Mouse (Mus musculus) heart, embryonic 15.5 days (tissue): ENCODE data around the gene Ano1. TPM values are rescaled to one million over a fixed set of nuclear protein-coding genes. Genes with fewer than 3 reads are reported as not detected.

ENCODE experiments used
- ATAC-seq: fragments of 200-750 bp; cut with Nextera tagmentation; replicated peaks from 2 replicates; pipeline ENCODE4 v1.8.0; 2017; ENCODE audit warnings: low read depth, moderate TSS enrichment; ENCODE audit not compliant: insufficient number of reproducible peaks, insufficient read depth, low FRiP score
- H3K27ac ChIP-seq: fragments of 300-500 bp; sonication (generic); 2 replicates; pipeline ENCODE4 v1.5.1; 2015; ENCODE audit warnings: mild to moderate bottlenecking, inconsistent platforms
- H3K27me3 ChIP-seq: fragments of 300-500 bp; sonication (generic); 2 replicates; pipeline ENCODE4 v1.6.1; 2015; ENCODE audit warnings: inconsistent platforms
- H3K36me3 ChIP-seq: fragments of 300-500 bp; sonication (generic); 2 replicates; pipeline ENCODE4 v1.6.1; 2015; ENCODE audit warnings: mild to moderate bottlenecking, inconsistent platforms
- H3K4me1 ChIP-seq: fragments of 300-500 bp; sonication (generic); replicated peaks from 2 replicates; pipeline ENCODE4 v1.6.1; 2015; ENCODE audit warnings: inconsistent platforms
- H3K4me2 ChIP-seq: fragments of 300-500 bp; sonication (generic); 2 replicates; pipeline ENCODE4 v1.6.1; 2015; ENCODE audit warnings: inconsistent platforms, mild to moderate bottlenecking, moderate library complexity
- H3K4me3 ChIP-seq: fragments of 300-500 bp; sonication (generic); 2 replicates; pipeline ENCODE4 v1.5.1; 2015; ENCODE audit warnings: mild to moderate bottlenecking, inconsistent platforms
- H3K9ac ChIP-seq: fragments of 300-500 bp; sonication (generic); 2 replicates; pipeline ENCODE4 v1.6.1; 2015; ENCODE audit warnings: mild to moderate bottlenecking, inconsistent platforms
- H3K9me3 ChIP-seq: fragments of 300-500 bp; sonication (generic); replicated peaks from 2 replicates; pipeline ENCODE4 v1.6.1; 2016; ENCODE audit warnings: inconsistent platforms
- WGBS: fragments of 180-500 bp; shearing (Covaris S2); methylation state at CpG from one replicate; pipeline ENCODE4 v1.1.7; 2015; ENCODE audit warnings: mixed read lengths; 5-methylcytosine and 5-hydroxymethylcytosine counted together
- polyA plus RNA-seq: library from polyadenylated mRNA; unstranded; fragments of >200 nt; fragmentation: Nextera tagmentation; extraction: Ambion mirVana; gene quantifications from 2 replicates; pipeline ENCODE4 v1.2.1, GENCODE M21; 2015

The Ano1 gene
- polyA plus RNA-seq, 1 experiment from 2014 or later = 8.1 TPM

GRCm38 (mm10) chr7:144782402-144782801 lies 30.6 kb upstream of the Ano1 start:
- peaks cover 66% of the 10 kb centered on the region for H3K27me3 ChIP-seq
- WGBS = 77% methylated on average over 1 of the region's 1 CpGs

DNA sequence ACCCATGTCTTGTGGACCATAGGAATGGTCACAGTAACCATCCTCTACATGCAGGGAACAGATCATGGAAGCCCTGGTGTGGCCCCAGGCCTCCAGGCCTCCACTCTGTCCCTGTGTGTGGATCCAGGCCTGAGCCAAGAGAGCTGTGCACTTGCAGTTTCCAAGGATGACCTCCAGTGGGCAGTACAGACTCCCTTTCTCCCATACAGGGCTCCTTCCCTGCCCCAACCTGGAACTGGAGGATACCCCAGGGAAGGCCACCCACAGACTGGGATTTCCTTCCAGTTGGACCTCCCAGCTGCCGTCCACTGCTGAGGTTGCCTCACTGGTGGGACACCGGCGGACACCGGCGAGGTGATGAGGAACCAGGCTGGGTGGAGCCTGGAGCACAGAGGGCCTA lies 29.6 kb upstream of the Ano1 start:
- WGBS = 61% methylated on average over 5 of the region's 5 CpGs
- Histone ChIP-seq H3K9ac (no peak overlapping the region), H3K27me3 (peaks cover 72% of the 10 kb centered on the region), H3K4me2 (no peak overlapping the region), H3K9me3 (no peaks in the 10 kb centered on the region), H3K4me1 (peaks cover 2% of the 10 kb centered on the region), H3K27ac (no peak overlapping the region), H3K36me3 (no peaks in the 10 kb centered on the region), H3K4me3 (no peak overlapping the region)
- no peak for ATAC-seq

More at GRCm38 (mm10) chr7:144782402-144782801, 30.6 kb upstream of the Ano1 start:
- Histone ChIP-seq H3K36me3 (no peaks in the 10 kb centered on the region), H3K4me2 (no peak overlapping the region), H3K9me3 (no peaks in the 10 kb centered on the region), H3K4me3 (no peak overlapping the region), H3K9ac (no peak overlapping the region), H3K27ac (no peak overlapping the region), H3K4me1 (peaks cover 8% of the 10 kb centered on the region)
- ATAC-seq = no peak

GRCm38 (mm10) chr7:144780190-144780589 lies 28.4 kb upstream of the Ano1 start:
- H3K36me3 ChIP-seq = no peaks in the 10 kb centered on the region
- no peak overlapping the region for H3K9ac ChIP-seq
- no peak overlapping the region for H3K27ac ChIP-seq
- ATAC-seq = no peak
- H3K4me1 ChIP-seq = no peaks in the 10 kb centered on the region
- H3K4me2 ChIP-seq = no peak overlapping the region
- H3K27me3 ChIP-seq = peaks cover 67% of the 10 kb centered on the region
- WGBS = 35% methylated on average over 8 of the region's 8 CpGs
- H3K9me3 ChIP-seq = no peaks in the 10 kb centered on the region
- no peak overlapping the region for H3K4me3 ChIP-seq

- H3K9me3 ChIP-seq = no peaks in the 10 kb centered on the region
- no peak for ATAC-seq
- H3K27ac ChIP-seq = no peak overlapping the region
- H3K4me1 ChIP-seq = no peaks in the 10 kb centered on the region
- H3K4me3 ChIP-seq = no peak overlapping the region
- 79% methylated on average over 2 of the region's 2 CpGs for WGBS
- peaks cover 68% of the 10 kb centered on the region for H3K27me3 ChIP-seq
- no peaks in the 10 kb centered on the region for H3K36me3 ChIP-seq
- no peak overlapping the region for H3K4me2 ChIP-seq
- H3K9ac ChIP-seq = no peak overlapping the region
Measured at GRCm38 (mm10) chr7:144779691-144780090, 27.9 kb upstream of the Ano1 start.

DNA sequence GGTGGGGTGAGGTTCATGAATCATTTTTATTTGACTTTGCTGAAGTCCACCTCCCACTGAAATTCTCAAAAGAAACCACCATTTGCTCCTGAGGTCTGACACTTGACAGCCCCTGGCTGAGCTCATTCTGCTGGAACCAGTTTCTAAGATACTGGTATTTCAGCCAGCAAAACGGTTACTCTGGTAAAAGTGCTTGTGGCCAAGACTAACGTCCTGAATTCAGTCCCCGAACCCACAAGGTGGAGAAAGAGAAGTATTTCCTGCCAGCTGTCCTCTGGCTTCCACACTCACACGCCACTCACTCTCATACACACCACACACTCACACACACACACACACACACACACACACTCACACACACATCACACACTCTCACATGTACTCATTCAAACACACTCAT lies 26.0 kb upstream of the Ano1 start:
- Histone ChIP-seq H3K9me3 (no peaks in the 10 kb centered on the region), H3K27me3 (peaks cover 58% of the 10 kb centered on the region), H3K4me1 (no peaks in the 10 kb centered on the region), H3K36me3 (no peaks in the 10 kb centered on the region), H3K9ac (no peak overlapping the region), H3K4me2 (no peak overlapping the region), H3K4me3 (no peak overlapping the region), H3K27ac (no peak overlapping the region)
- WGBS = 45% methylated on average over 4 of the region's 4 CpGs
- ATAC-seq = no peak

DNA sequence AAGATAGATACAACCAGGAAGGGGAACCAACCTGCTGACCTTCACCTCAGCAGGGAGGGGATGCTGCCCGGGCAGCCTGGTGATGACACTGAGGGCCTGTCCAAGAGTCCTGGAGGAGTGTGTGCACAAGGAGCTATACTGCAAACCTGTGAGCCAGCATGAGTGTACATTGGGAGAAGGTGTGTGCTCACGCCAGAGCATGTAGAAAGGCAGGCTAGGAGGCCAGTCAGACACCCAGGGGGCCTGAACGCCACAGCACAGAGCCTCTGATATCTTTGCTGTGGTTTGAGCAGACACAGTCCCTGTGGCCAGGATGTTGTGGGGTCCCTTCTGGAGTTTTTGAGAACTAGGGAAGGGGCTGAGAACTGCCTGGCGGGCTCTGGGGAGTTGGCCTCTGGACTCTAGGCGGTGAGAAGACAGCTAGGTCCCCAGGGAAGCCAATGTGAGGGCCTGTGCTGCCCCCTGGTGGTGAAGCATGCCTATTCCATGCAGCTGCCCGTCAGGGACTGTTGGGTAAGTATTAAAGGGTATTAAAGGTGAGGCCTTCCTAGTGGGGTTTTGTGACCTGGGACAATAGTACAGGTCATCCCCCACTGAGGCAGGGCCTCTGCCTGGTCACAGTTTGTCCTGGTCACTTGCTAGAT lies 24.2 kb upstream of the Ano1 start:
- Histone ChIP-seq H3K4me3 (no peak overlapping the region), H3K27me3 (peaks cover 57% of the 10 kb centered on the region), H3K9ac (no peak overlapping the region), H3K27ac (no peak overlapping the region), H3K9me3 (no peaks in the 10 kb centered on the region), H3K4me2 (no peak overlapping the region), H3K36me3 (no peaks in the 10 kb centered on the region), H3K4me1 (no peaks in the 10 kb centered on the region)
- ATAC-seq = peak; percentile 35; the same call in 1 of the 2 replicates
- 38% methylated on average over 6 of the region's 6 CpGs for WGBS

DNA sequence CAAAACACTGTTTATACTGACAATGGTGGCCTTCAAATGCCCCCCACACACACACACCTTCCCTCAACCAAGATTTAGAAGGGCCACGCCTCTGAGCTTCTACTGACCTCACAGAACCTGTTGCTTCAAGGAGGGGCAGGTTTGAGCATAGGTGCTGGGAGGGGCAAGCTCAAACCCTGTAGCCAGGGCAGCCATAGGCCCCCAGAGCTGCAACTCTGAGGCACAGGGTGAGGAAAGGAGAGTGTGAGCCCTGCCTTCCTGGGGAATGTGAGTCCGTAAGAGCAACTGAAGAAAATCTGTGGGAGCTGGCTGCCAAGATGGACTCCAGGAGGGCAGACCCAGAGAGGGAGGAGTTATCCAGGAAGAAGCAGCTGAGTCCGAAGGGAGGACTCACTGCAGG lies 23.4 kb upstream of the Ano1 start:
- no peak overlapping the region for H3K9ac ChIP-seq
- peaks cover 4% of the 10 kb centered on the region; the same call in 1 of the 2 replicates for H3K4me1 ChIP-seq
- H3K9me3 ChIP-seq = no peaks in the 10 kb centered on the region
- H3K36me3 ChIP-seq = no peaks in the 10 kb centered on the region
- no peak overlapping the region for H3K27ac ChIP-seq
- 66% methylated on average over 3 of the region's 3 CpGs for WGBS
- no peak overlapping the region for H3K4me2 ChIP-seq
- peaks cover 58% of the 10 kb centered on the region for H3K27me3 ChIP-seq
- H3K4me3 ChIP-seq = no peak overlapping the region
- ATAC-seq = no peak

GRCm38 (mm10) chr7:144774283-144774682 lies 22.5 kb upstream of the Ano1 start:
- Histone ChIP-seq H3K4me2 (no peak overlapping the region), H3K9me3 (no peaks in the 10 kb centered on the region), H3K4me1 (peaks cover 9% of the 10 kb centered on the region; the same call in 1 of the 2 replicates), H3K36me3 (no peaks in the 10 kb centered on the region), H3K9ac (no peak overlapping the region), H3K27me3 (peaks cover 60% of the 10 kb centered on the region), H3K27ac (no peak overlapping the region), H3K4me3 (no peak overlapping the region)
- WGBS = 76% methylated on average over 2 of the region's 2 CpGs
- no peak for ATAC-seq

GRCm38 (mm10) chr7:144770116-144770515 lies 18.3 kb upstream of the Ano1 start:
- no peaks in the 10 kb centered on the region for H3K36me3 ChIP-seq

DNA sequence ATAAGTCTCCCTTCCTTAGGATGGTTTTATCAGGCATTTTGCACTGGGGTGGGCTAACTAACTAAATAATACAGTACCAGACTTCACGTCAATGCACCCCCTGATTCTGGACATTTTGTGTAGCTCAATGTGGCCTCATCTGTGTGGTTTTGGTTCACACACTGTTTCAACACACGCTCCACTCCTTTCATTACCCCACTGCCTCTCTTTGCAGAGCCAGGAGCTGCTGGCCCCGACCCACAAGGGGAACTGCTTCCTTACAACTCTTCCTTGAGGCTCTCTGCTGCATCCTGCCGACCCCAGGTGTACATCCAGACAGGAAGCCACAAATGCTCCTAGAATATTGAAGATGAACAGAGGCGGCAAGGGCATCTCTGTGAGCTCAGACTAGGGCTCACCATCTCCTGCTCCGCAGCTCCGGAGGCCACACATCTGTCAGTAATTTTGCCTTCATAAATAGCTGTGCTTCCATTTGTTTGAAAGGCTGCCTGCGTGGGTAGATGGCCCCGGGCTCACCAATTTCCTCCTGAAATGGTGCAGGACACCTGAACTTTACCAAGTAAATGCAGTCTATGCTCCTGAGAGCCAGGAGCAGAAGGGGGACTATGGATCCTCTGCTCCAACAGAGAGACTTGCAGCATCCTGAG lies 17.8 kb upstream of the Ano1 start:
- H3K4me3 ChIP-seq = no peak overlapping the region
- no peak for ATAC-seq
- no peak overlapping the region for H3K4me2 ChIP-seq
- no peak overlapping the region for H3K27ac ChIP-seq
- H3K36me3 ChIP-seq = no peaks in the 10 kb centered on the region
- H3K9ac ChIP-seq = no peak overlapping the region
- no peaks in the 10 kb centered on the region for H3K9me3 ChIP-seq
- peaks cover 14% of the 10 kb centered on the region for H3K4me1 ChIP-seq
- peaks cover 42% of the 10 kb centered on the region for H3K27me3 ChIP-seq
- 51% methylated on average over 9 of the region's 9 CpGs for WGBS

More at GRCm38 (mm10) chr7:144770116-144770515, 18.3 kb upstream of the Ano1 start:
- H3K9ac ChIP-seq = no peak overlapping the region
- WGBS = 21% methylated on average over 3 of the region's 3 CpGs
- H3K9me3 ChIP-seq = no peaks in the 10 kb centered on the region
- H3K4me1 ChIP-seq = peaks cover 9% of the 10 kb centered on the region; the same call in 1 of the 2 replicates
- no peak for ATAC-seq
- peaks cover 45% of the 10 kb centered on the region for H3K27me3 ChIP-seq
- no peak overlapping the region for H3K4me2 ChIP-seq
- H3K4me3 ChIP-seq = no peak overlapping the region
- H3K27ac ChIP-seq = no peak overlapping the region

DNA sequence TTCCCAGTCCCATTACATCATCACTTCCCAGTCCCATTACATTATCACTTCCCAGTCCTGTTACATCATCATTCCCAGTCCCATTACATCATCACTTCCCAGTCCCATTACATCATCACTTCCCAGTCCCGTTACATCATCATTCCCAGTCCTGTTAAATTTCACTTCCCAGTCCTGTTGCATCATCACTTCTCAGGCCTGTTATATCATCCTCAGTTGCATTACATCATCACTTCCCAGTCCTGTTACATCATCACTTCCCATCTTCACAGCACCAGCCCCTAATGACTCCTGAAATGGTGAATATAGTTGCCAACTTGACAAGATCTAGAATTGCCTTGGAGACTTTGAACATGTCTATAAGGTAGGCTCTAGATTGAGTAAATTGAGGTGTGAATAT lies 17.1 kb upstream of the Ano1 start:
- no peaks in the 10 kb centered on the region for H3K36me3 ChIP-seq
- H3K9me3 ChIP-seq = no peaks in the 10 kb centered on the region
- no peak overlapping the region for H3K4me3 ChIP-seq
- H3K27ac ChIP-seq = no peak overlapping the region
- H3K4me1 ChIP-seq = peaks cover 15% of the 10 kb centered on the region
- WGBS = 84% methylated on average over 1 of the region's 1 CpGs
- H3K4me2 ChIP-seq = no peak overlapping the region
- no peak overlapping the region for H3K9ac ChIP-seq
- ATAC-seq = no peak
- H3K27me3 ChIP-seq = peaks cover 37% of the 10 kb centered on the region
